Mouse (Mus musculus) urinary bladder, postnatal 36 days (tissue): ENCODE results near the gene Ahnak.
"Not testable (repeated sequence)": the region's sequence is repeated elsewhere in the genome, so short reads cannot be mapped to it uniquely, and the experiment has no call there.

ENCODE experiments used
- DNase-seq, 2 experiments: peaks; one replicate each; pipeline ENCODE4 v3.0.0; 2022; ENCODE audit warnings: low spot score in 2 of 2, mixed read lengths in 1 of 2

Gene Ahnak

DNA sequence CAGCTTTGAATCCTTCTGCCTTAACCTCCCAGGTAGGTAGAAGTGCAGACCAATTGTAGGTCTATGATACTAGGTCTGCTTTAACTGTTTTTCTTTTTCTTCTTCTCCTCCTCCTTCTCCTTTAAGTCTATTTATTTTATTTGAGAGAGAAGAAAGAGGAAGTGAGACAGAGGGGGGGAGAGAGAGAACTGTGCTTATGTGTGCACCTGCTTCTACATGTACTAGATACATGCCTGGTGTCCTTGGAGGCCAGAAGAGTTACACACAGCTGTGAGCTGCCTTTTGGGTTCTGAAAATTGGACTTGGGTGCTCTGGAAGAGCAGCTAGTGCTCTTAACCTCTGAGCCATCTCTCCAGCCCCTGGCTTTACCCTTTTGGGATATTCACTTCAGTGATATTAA, 52.0 kb downstream of the Ahnak start:
- no peak for DNase-seq

DNA sequence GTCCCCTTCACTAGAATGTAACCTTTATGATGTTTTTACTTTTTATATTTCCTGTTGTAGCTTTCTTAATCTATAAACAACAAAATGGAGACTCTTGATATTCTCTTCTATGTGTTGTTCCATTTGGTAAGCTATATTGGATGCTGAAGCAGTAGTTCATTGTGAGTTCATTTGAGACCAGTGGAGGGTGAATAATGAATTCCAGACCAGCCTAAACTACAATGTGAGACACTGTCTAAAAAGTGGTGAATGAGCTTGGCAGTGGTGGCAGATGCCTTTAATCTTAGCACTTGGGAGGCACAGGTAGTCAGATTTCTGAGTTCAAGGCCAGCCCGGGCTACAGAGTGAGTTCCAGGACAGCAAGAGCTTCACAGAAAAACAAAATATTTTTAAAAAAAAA, 54.0 kb downstream of the Ahnak start:
- DNase-seq: no peak

DNA sequence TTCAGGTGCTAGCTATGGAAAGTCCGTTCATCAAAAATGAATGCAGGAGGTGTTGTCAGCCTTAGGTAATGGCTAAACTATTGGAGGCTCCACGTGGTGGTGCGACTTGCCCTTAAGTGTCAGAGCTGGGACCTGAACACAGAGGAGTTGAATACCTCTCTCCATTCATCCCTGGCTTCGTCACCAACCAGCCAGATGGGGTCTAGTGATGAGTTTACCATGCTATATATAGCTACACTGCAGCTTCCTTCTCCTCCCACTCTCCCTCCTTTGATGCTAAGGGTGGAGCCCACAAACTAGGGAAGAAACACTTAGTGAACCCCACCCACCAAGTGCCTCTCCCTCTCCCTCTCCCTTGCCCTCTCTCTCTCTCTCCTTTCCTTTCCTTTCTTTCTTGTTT, 55.2 kb downstream of the Ahnak start:
- DNase-seq: no peak

DNA sequence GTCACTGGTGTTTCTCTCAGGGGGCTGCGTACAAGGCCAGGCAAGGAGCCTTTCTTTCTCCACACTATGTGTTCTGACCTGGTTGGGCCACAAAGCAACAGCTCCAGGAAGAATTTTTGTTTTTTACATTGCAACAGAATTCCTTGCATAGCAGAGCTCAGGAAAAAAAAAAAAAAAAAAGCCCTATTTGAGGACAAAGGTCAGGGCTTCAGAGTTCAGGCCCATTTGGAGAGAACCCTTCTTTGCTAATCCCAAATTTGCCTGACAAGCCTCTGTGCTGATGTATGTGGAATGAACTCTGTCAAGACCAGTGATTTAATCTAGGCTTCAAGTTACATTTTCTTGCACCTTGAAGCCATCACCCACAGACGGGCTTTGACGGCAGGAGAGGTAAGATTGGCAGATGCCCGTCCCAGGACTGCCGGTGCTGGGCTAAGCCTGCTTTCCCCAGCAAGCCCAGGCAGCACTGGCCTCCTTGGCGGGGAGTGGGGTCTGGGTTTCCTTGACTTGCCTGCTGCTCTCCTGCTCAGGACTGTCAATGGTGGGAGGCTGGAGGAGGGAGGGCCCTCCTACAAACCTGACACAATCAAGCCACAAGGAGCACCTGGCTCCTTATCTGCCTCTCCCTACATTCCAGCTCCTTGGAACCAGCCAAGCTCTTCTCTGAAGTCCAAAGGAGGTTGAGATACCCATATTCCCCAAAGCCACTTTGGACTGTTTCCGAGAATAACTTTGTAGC, 58.3 kb downstream of the Ahnak start:
- DNase-seq: no peak

DNA sequence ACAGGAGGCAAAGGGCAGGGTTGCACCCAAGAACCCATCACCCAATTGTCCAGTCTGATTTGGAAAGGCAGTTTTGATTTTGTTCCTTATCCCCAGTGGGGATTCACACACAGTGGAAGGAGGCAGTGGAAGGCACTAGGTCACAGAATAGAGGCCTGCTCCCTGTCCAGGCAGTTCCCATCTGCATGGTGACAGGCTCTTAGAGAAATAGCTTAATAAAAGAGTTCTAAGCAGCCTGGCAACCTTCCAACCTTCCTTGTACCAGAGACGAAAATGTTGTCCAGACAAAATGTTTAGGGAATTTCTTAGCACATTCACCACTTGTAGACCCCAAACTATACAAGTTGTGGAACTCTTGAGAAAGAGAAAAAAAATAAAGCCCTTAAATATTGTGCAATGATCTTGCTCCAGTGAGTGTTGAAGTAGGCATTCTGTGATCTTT, 58.9 kb downstream of the Ahnak start:
- DNase-seq: no peak

DNA sequence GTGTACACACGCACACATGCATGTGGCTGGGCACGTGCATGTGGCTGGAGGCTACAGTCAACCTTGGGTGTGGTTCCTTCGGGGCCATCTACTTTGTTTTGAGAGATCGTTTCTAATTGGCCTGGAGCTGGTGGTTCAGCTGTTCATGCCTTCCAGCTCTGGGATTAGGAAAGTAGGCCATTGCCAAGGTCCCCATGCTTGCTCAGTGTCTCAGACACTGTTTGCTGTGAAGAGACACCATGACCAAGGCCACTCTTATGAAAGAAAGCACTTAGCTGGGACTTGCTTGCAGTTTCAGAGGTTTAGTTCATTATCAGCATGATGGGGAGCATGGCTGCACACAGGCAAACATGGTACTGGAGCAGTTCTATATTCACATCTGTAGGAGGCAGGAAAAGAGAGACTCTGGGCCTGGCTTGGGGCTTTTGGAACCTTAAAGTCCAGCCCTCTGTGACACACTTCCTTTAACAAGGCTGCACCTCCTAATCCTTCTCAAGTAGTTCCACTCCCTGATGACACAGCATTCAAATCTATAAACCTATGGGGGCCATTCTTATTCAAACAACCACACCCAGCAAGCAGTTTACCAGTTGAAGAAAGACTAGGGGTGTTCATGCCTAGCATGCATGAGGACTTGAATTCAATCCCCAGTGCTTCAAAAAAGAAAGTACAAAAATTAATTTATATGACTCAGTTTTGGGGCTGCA, 60.0 kb downstream of the Ahnak start:
- no peak for DNase-seq

DNA sequence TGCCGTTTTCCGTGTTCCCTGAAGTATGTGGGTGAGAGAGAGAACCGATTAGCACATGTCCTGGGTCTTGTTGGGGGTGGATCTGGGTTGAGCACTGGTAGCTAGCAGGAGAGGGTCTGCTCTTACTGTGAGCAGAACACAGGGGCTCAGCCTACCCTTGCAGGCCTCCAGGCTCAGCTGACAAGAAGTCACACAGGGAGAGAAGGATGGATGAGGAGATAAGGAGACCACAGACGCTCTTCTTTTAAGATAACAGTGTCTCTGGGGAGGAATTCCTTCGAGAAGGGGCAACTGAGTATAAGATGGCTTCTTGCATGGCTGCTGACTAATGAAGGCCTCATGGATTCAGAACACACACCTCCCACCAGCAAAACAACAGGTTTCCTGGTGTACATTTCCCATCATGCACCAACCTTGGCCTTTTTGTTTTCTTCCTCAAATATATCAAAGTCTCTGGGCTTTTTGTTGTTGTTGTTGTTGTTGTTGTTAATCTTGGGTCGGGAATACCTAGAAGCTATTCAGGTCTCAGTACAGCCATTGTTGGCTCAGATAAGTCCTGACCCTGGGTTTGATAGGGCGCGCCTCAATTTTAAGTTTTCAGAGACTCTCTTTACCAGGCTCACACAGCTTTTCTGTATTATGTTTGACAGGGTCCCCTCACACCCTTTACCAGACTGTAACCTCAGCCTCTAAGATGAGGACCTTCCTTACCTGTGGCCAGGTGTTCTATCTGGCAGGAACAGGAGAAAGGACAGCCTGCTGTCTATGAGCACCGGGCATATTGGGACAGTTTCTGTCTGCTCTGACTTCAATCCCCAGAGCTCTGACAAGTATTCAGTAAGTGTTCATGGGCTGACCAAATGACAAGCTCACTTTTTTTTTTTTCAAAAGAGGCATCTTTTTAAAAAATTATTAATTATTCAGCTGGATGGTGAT, 61.5 kb downstream of the Ahnak start:
- no peak for DNase-seq

DNA sequence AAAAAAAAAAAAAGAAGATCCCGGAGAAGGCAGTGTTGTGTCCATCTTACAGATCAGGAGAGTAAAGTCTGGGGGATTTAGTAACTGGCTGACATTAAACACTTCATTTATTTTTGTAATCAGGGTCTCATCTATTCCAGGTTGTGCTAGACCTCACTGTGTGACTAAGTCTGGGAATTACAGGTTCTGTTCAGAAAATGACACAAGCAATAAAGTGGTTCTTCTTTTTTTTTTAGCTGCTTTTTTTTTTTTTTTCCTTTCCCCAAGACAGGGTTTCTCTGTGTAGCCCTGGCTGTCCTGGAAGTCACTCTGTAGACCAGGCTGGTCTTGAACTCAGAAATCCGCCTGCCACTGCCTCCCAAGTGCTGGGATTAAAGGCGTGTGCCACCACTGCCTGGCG, 62.9 kb downstream of the Ahnak start:
- not testable (repeated sequence) for DNase-seq

DNA sequence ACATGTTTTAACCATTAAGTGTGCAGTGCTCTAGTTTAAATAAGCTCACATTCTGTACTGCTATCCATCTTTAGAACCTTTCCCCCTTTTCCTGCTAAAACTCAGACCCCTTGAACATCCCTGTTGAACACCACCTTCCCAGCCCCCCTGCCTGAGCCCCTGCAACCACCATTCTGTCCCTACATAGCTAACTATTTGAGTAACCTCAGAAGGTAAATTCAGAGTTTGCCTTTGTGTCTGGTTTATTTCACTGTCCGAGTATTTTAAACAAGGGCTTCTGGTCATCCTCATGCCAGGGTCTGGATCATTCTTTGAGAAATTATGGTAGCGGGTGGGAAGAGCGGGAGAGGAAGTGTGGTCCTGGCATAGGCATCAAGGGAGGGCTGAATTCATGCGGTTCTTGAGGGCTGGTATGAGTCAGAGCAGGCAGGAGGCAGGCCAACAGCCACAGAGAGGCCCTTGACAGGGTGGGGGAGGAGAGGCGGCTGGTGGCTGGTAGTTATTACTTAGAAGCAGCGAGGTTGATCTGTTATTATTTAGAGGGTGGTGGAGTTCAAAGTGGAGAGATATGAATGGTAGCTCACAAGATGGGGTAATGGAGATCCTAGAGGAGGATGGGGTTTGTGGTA, 63.8 kb downstream of the Ahnak start:
- peak in 1 of 2 experiments; percentile 64 for DNase-seq

DNA sequence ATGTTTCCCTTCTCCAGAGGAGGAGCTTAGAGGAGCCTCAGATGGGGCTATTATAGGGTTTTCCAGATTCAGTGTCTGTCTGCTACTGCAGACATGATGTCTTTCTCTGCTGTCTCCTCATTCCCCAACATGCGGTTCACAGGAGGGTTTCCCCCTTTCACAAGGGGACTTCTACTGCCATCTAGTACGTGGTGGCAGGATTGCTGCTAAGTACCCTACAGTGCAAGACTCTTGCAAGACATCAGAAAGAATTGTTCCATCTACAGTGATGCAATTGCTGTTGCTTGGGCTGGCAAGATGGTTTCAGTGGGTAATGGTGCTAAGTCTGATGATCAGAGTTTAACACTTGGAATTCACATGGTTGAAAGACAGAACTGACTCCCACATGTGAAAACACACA, 66.1 kb downstream of the Ahnak start:
- no peak for DNase-seq

DNA sequence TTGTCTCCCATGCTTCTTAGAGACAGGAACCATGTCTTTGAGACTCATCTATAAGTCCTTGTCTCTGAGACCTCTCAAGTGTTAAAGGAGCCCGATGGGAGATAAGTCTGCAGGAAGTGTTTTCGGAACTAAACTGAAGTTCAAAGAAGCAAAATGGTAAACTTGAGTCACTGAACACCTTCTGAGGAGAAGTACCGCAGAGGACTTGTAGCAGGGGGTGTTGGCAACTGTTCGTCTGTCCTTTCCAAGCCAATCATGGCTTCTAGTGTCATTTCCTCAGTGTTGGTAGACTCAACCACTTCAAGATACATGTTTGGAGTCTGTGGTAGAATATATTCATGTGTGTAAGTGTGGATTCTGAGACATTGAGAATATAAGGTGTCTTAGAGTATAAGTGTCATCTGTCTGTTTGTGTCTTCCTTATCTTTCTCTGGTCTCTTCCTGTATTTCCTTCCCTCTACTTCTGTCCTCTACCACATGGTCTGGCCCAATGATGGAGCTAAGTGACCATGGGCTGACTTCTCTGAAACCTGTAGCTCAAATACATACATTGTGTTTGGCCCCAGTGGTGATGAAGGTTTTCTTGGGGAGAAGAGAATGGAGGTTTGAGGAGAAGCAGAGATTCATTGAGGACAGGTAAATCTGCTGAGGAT, 66.7 kb downstream of the Ahnak start:
- DNase-seq: no peak

DNA sequence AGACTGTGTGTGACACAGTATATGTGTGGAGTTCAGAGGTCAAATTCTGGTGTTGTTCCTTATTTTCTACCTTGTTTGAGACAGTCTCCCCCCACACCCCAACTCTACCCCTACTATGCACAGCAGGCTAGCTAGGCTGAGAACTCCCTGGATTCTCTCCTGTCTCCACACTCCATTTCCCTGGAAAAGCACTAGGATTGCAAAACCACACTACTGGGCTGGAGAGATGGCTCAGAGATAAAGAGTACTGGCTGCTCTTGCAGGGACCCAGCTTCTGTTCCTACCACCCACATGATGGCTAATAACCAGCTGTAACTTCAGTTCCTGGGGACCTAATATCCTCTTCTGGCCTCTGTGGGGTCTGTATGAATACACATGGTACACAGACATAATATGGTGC, 68.6 kb downstream of the Ahnak start:
- no peak for DNase-seq

DNA sequence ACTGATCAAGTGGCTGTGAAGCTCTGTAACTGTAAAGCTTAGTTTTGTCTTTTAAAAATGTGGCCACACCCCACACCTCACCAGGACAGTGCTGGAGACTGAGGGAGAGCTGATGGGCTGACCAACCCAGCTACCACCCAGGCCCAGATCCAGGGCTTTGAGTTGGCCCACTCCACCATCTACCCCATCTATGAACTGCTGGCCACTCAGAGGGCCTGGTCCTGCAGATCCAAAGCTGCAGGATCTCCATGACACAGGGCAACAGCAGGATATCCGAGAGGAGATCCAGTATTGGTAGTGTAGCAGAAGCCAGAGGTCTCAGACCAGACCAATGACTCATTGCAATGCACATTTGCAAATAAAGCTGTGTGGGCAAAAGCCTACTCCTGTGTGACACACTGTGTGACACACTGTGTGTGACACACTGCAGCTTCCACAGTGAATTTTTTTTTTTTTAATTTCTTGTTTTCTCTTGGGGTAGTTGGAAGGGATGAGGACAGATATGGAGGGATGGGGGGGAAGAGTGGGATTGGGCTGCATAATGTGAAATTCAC, 69.3 kb downstream of the Ahnak start:
- DNase-seq: no peak

DNA sequence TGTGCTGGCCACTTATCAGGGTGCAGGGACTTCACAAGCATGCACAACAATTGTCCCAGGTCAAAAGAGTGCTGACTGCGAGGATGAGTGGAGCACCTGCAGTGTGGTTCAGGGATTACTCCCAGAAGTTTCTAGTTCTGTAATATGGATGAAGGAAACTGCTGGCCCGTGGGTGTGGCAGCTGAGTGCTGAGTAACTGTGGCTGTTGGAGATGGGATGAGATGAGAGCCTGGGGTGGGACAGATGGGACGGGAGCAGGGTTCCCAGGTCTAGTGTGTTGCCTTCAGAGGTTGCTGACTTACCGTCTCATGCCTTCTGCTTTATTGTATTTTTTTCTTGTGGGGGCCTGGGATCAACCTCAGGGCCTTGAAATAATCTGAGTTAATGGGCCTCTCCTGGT, 69.9 kb downstream of the Ahnak start:
- no peak for DNase-seq

DNA sequence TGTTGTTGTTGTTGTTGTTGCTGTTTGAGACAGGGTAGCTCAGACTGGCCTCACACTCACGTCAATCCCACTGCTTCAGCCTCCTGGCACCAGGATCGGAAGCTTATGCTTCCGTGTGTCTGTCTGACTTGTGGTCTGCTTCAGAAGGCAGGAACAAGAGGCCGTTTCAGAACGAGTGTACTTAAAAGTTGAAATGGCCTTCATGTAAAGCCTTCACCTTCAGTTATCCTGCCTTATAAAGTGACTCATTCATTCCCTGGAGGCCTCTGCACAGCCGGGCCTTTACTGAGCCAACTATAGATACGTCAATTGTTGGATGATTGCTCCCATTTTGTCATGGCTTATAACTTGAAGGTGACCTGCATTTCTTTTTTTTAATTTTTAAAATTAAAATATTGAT, 70.3 kb downstream of the Ahnak start:
- no peak for DNase-seq

DNA sequence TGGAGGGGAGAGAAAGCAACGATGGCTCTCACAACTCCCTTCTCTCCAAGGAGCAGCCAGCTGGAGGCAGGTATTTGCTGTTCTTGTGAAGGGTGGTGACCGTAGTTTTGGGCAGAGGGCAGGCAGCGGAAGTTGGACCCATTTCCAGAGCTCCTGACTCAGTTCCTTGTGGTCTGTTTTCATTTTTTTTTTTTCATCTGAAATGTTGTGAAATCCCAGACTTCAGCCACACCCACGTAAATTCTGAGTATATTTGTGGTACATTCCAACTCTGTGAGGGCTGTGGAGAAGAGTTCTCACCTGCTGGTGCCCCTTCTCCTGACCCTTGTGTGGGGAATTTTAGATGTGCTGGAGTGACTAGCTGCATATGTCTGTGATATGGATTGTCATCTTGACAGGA, 71.0 kb downstream of the Ahnak start:
- peak in 1 of 2 experiments; percentile 53 for DNase-seq

DNA sequence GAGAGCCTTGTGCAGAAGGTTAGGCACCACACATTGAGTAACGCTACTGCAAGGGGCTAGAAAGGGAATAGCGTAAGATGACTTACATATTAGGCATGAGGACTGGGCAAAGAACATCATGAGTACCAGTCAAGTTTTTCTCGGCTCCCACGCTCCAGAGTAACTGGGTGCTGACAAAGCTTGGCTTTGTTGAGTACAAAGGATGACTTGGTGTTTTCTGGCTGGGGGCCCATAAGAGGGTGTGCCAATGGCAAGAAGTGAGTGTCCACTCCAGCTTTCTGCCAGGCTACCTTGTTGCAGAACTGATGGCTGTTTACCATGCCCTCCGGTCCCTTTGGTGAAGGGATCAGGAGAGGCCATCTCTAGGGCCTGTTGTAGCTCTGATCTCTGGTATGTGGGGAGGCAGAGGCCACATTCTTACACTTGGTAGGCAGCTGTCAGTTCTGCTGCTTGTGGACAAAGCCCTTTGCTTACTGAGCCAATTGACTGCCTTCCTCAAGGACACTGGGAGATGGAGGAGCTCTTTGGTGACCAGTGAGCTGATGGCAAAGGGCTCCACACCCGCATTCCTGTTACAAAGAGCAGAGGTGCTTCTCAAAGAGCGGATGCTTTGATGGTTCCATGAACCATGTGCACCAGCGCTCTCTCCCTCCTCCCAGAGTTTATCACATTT, 72.3 kb downstream of the Ahnak start:
- peak in 1 of 2 experiments; percentile 63 for DNase-seq

DNA sequence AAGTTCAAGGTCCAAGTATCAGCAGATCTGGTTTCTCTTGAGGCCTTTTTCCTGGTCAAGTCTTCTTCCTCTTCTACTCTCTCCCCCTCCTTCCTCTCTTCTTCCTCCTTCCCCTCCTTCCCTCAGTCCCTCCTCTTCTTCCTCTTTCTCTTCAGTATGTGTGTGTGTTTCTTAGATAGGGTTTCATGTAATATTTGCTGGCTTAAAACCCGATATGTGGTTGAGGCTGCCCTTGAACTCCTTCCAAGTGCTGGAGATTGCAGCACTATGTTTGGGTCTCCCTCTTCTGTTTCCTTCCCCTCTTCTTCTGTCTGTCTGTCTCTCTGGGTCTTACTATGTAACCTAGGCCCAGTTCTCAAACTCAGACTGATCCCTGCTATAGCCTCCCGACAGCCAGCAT, 73.7 kb downstream of the Ahnak start:
- DNase-seq: no peak

DNA sequence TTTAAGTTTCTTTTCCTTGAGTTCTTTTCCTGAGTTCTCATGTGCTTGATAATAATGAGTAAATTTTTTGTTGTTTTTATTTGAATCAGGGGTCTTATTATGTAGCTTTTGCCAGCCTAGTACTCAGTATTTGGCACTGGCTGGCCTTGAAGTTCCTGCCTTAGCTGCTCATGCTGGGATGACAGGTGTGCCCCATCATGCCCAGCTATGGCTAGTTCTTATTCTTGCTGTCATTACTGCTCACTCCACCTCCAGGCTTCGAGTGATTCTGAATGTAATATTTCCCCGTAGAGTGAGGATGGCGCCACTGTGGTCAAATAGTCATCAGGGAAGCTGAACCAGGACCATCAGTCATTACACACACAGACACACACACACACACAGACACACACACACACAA, 74.7 kb downstream of the Ahnak start:
- no peak for DNase-seq
